Mouse (Mus musculus) cerebellum, adult 8-10 months (tissue): ENCODE results near the gene Prkar1b.

Source experiments
- DNase-seq: peaks from one replicate; pipeline ENCODE4 v3.0.0; 2022

Prkar1b gene

GRCm38 (mm10) chr5:139149681-139150602 is at the start of gene Prkar1b, which contains the start of gene Dnaaf5:
TSS of gene Prkar1b (minus strand) at chr5:139150001.
TSS of gene Dnaaf5 (plus strand) at chr5:139150223.
- peak; percentile 94 for DNase-seq

- DNase-seq = no peak
These were observed 49.8 kb upstream of the Prkar1b start for GRCm38 (mm10) chr5:139199636-139199994.

GRCm38 (mm10) chr5:139198779-139199178 is 49.0 kb upstream of the Prkar1b start:
- DNase-seq = no peak

GRCm38 (mm10) chr5:139190958-139191357 is 41.2 kb upstream of the Prkar1b start:
- DNase-seq = no peak

GRCm38 (mm10) chr5:139189726-139190125 is 39.9 kb upstream of the Prkar1b start:
- DNase-seq = no peak

GRCm38 (mm10) chr5:139184897-139185296 is 35.1 kb upstream of the Prkar1b start:
- no peak for DNase-seq

GRCm38 (mm10) chr5:139183601-139184000 is 33.8 kb upstream of the Prkar1b start:
- no peak for DNase-seq

- DNase-seq = no peak
These were observed 33.3 kb upstream of the Prkar1b start for GRCm38 (mm10) chr5:139183131-139183530.

GRCm38 (mm10) chr5:139178895-139179631 is 29.3 kb upstream of the Prkar1b start:
- peak; percentile 81 for DNase-seq

GRCm38 (mm10) chr5:139174556-139175547 is 25.1 kb upstream of the Prkar1b start:
- DNase-seq = no peak

GRCm38 (mm10) chr5:139174141-139174540 is 24.3 kb upstream of the Prkar1b start:
- no peak for DNase-seq

- DNase-seq = no peak
These were observed 22.1 kb upstream of the Prkar1b start for GRCm38 (mm10) chr5:139171929-139172328.

- DNase-seq = no peak
These were observed 17.7 kb upstream of the Prkar1b start for GRCm38 (mm10) chr5:139167548-139167947.

- no peak for DNase-seq
These were observed 17.1 kb upstream of the Prkar1b start for GRCm38 (mm10) chr5:139166781-139167361.

GRCm38 (mm10) chr5:139161632-139162031 is 11.8 kb upstream of the Prkar1b start:
- DNase-seq = no peak

- DNase-seq = no peak
These were observed 11.1 kb upstream of the Prkar1b start for GRCm38 (mm10) chr5:139160899-139161298.

- peak; percentile 44 for DNase-seq
These were observed 816 bp upstream of the Prkar1b start for GRCm38 (mm10) chr5:139150603-139151031.

- DNase-seq = no peak
These were observed 662 bp downstream of the Prkar1b start for GRCm38 (mm10) chr5:139149006-139149672.

- no peak for DNase-seq
These were observed 2.4 kb downstream of the Prkar1b start for GRCm38 (mm10) chr5:139147178-139148078.

GRCm38 (mm10) chr5:139146476-139147075 is 3.2 kb downstream of the Prkar1b start:
- DNase-seq = no peak
